Mouse (Mus musculus): Measurements from ENCODE around the gene Grrp1. TPM values are rescaled to one million over a fixed set of nuclear protein-coding genes. Genes with fewer than 3 reads are reported as not detected.
"Not testable (repeated sequence)": the region's sequence is repeated elsewhere in the genome, so short reads cannot be mapped to it uniquely, and the experiment has no call there.

Grrp1 gene
- total RNA-seq (2014; fragmentation: Nextera tagmentation): not detected in 2 replicates
- not detected in 2 replicates for total RNA-seq (2017)

DNA sequence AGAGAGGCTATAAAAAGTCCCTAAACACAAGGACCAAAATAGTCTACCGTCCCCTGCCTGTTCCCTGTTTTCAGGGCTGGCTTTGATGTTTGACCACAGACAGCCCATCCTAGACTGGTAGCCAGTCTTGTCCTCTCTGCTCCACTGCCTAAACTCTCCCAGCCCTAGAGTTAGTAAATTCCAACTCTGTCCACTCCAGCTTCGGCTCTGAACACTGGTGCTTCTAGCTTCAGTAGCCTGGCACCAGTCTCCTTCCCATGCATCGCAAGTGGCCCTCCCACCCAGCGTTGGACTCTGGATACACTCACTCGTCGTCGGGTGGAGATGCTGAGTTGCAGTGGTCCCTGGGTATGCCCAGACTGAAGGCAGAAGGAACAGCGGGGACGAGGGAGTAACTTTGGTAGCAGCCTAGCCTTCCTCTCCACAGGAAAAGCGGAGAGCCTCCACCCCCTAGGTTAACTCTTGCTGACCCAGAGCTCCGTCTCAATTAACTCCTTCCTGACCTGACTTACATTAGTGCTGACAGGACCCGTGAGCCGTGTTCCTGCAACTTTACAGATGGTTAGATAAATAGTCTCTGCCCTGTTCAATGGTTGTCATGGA lies at the start of gene Grrp1:
Gene Grrp1 (minus strand): TSS at position 385 of the 603 bp plus-strand sequence.
- no peak for ATAC-seq (replicated peaks; ENCODE audit: poor library complexity, severe bottlenecking)

GRCm38 (mm10) chr4:134302084-134302483 lies 48.2 kb upstream of the Grrp1 start:
- ATAC-seq (replicated peaks; ENCODE audit: poor library complexity, severe bottlenecking): no peak

DNA sequence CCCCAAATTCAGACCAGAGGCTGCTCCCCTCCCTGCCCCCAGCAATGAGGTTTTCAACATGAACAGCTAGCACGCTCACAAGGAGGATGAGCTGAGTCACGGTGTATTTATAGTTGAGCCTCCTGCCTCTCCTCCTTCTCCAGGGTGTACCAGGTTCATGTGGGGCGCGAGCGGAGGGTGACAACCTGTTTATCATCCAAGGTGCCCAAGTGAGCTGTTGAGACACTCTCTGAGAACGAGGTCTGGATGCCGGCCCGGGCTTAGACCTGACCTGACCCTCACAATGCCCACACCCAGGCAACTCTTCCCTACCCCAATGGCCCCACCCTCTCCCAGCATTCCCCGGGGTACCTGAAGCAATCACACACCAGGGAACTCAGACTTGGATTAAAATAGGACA lies 46.4 kb upstream of the Grrp1 start:
- ATAC-seq (replicated peaks; ENCODE audit: poor library complexity, severe bottlenecking): peak; percentile 46

- ATAC-seq (replicated peaks; ENCODE audit: poor library complexity, severe bottlenecking): no peak
Observed at GRCm38 (mm10) chr4:134299498-134299810, 45.5 kb upstream of the Grrp1 start.

DNA sequence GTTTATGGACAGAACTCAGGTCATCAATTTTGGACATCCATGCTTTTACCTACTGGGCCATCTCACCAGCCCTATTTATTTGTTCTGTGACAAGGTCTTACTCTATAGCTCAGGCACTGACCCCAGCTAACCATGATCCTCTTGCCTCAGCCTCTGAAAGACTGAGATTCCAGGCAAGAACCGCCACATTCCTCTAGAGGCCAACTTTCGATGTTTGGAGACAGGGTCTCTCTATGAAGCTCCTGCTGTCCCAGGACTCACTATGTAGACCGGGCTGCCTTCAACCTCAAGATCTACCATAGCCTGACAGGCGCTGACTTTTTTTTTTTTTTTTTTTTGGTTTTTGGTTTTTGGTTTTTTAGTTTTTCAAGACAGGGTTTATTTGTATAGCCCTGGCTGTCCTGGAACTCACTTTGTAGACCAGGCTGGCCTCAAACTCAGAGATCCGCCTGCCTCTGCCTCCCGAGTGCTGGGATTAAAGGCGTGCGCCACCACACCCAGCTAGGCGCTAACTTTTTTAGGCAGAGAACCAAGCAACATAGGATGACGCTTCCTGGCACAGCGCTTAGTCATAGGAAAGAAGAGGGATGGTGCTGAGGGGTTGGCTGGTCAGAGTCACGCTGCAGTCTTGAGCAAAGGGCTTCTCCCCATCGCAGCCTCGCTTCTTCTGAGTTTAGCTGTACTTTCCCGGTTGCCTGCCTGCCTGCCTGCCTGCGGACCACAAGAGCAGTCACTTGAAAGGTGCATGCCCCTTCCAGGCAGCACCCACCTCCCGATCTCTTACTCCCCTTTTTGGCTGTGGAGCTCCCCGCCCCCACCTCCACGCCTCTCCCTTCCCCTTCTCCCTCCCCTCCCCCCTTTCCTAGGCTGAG lies 45.0 kb upstream of the Grrp1 start:
- ATAC-seq (replicated peaks; ENCODE audit: poor library complexity, severe bottlenecking): no peak

DNA sequence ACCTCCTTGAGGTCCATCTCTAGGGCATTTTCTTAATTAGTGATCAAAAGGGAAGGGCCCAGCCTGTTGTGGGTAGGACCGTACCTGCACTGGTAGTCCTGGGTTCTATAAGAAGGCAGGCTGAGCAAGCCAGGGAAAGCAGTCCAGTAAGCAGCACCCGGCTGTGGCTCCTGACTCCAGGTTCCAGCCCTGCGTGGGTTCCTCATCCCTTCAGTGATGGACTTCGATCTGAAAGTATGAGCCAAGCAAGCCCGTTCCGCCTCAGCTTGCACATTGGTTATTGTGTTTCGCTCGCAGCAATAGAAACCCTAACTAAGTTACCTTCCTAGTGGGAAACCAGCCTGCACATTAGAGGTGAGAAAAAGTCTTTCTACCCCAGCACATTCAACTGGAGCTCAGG lies 43.5 kb upstream of the Grrp1 start:
- no peak for ATAC-seq (replicated peaks; ENCODE audit: poor library complexity, severe bottlenecking)

DNA sequence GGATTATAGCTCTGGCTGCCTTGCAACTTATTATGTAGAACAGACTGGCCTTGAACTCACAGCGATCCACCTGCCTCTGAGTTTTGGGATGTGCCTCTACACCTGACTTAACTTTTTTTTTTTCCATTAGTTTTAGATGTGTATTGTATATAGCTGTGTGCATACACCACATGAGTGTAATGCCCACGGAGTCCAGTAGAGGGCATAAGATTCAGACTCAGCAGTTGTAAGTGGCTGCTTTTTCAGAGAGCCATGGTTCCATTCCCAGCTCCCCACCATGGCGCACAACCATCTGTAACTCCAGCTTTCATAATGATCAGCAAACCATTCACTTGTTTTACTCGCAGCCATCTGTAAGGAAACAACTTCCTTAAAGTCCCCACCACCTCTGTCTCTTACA lies 42.6 kb upstream of the Grrp1 start:
- no peak for ATAC-seq (replicated peaks; ENCODE audit: poor library complexity, severe bottlenecking)

DNA sequence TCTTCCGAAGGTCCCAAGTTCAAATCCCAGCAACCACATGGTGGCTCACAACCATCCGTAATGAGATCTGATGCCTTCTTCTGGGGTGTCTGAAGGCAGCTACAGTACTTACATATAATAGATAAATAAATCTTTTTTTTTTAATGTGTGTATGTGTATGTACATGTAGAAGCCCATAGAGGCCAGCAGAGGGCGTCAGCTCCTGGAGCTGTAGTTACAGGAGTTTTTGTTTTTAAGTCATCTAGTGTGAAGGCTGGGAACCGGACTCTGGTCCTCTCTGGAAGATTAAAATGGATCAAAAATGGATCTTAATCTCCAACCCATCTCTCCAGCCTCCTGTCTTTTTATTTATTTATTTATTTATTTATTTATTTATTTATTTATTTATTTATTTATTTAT lies 42.2 kb upstream of the Grrp1 start:
- ATAC-seq (replicated peaks; ENCODE audit: poor library complexity, severe bottlenecking): not testable (repeated sequence)

DNA sequence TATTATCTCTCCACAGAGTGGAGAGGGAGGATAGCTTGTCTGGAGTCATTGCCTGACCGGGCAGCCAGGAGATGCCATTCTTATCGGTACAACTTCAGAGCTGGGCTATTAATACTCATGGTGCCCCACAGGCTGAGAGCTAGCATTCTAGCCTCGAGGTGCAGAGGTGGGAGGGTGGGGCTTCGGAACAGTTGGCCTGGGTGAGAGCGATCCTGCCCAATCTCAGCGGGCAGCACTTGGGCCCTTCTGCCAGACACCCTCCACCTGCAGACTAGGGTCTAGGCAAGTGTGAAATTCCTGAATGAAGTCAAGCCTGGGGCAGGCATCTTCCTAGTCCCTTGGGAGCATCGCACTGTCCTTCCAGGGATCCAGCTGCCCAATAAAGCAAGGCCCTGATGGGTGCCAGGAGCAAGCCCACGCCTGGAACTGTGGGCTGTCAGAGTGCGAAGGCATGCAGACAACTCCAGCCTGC lies 39.8 kb upstream of the Grrp1 start:
- ATAC-seq (replicated peaks; ENCODE audit: poor library complexity, severe bottlenecking): no peak

GRCm38 (mm10) chr4:134293061-134293691 lies 39.3 kb upstream of the Grrp1 start:
- ATAC-seq (replicated peaks; ENCODE audit: poor library complexity, severe bottlenecking): no peak

DNA sequence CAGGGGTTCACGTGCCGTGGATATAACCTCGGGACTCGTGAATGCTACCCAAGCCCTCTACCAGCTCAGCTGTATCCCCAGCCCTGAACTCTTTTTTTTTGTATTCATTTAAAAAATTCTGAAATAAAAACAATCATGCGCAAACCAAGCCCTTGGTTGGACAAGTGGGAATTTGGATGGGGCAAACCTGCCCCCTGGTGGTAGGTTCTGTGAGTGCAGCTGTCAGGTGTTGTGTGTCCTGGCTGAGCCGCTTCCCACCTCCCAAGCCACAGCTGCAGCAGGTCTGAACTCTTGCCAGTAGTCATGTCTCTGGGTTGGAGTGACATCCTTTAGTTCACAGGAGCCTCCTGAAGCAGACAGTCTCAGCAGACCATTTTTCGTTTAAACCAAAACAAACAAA lies 38.2 kb upstream of the Grrp1 start:
- ATAC-seq (replicated peaks; ENCODE audit: poor library complexity, severe bottlenecking): peak; percentile 31; the same call in 1 of the 2 replicates

GRCm38 (mm10) chr4:134288397-134289256 lies 34.7 kb upstream of the Grrp1 start:
- ATAC-seq (replicated peaks; ENCODE audit: poor library complexity, severe bottlenecking): peak; percentile 71

DNA sequence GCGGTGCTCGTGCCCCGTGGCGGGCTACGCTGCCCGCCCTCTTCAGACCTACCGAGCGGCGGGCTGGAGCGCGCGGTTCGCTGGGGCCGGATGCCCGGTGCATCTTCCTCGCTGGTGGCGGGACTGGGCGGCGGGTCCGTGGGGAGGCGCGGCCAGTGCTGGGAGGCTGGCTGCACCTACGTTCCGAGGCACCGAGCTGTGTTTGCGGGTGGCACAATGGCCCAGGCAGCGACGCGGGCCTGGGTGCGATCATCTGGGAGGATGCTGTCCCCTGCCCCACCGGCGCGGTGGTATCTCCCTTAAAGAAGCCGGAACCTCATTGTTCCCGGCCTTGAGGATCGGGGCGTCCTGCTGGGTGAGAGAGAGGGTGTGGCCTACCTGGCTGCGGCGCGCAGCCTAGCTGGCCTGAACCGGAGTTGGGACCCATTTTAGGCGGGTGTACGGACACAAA lies 33.7 kb upstream of the Grrp1 start, which contains the start of gene Pdik1l:
Gene Pdik1l (minus strand): TSS at position 321 of the 451 bp plus-strand sequence.
- ATAC-seq (replicated peaks; ENCODE audit: poor library complexity, severe bottlenecking): peak; percentile 43

GRCm38 (mm10) chr4:134287168-134287564 lies 33.3 kb upstream of the Grrp1 start:
- peak; percentile 63 for ATAC-seq (replicated peaks; ENCODE audit: poor library complexity, severe bottlenecking)

GRCm38 (mm10) chr4:134286226-134287167 lies 32.6 kb upstream of the Grrp1 start:
- peak; percentile 23 for ATAC-seq (replicated peaks; ENCODE audit: poor library complexity, severe bottlenecking)

GRCm38 (mm10) chr4:134284942-134285341 lies 31.0 kb upstream of the Grrp1 start:
- ATAC-seq (replicated peaks; ENCODE audit: poor library complexity, severe bottlenecking): no peak

DNA sequence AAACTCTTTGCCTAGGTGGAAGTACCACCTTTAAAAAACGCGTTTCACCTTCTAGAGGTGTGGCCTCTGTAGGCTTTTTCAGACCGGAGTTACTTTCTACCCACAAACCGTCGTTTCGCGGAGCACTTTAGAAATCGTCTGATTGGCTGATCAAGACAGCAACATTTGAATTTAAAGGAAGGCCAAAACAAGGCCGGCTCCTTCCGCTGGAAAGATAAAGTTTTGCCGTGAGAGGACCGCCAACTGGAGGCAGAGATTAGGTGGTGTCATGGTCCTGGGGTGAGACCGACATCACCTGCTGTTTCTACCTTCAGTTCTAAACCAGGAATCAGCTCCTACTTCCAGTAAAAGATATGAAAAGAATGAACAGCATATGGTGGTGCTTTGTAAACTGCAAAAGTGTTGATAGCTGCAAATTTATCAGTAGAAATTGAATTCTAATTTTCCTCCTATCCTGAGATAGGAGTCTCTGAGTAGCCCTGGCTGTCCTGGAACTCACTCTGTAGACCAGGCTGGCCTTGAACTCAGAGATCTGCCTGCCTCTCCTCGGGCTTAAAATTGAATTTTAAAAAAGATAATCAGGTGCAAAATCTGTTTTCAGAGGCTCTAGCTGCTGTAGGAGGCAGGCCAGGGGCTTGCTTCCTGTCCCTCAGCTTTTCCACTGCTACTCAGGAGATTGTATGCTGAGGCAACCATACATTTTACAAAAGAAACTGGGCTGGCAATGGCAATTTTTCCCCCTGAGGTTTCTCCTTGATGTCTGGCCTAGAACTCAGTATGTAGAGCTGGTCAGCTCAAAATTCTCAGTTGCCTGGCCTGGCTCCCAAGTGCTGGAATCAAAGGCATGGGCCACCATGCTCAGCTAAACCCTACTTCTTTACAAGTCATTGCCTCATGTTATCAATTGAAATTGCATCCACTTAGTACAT lies 19.8 kb upstream of the Grrp1 start:
- peak; percentile 66 for ATAC-seq (replicated peaks; ENCODE audit: poor library complexity, severe bottlenecking)

Measured in granulocyte monocyte progenitor cell, adult 5-6 weeks (primary cell).